Mouse (Mus musculus): ENCODE measurements at regions not wholly inside any gene's neighbourhood (a gene's known extent, or its start where the extent isn't known, plus 50 kb on each side); places are given as distances from the start of the nearest gene placed in this dataset.

DNA sequence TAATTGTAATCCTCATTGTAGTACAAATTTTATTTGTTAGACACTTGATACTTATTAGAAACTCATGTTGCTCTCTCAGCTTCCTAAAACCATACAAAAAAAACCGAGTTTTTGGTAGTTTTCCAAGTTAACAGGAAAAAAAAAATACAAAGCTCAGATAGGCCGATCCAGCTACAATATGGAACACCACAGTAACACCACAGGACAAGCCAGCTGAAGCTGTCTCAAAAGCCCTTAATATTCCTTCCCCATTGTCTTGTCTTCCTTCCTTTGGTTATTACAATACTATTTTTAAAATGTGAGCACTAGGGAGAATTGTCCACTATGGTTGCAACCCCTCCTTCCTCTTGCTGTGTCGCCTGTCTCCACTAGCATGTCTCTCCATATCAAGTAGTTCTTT, 495.7 kb upstream of the Tle4 start:
- DNase-seq (ENCODE audit: inconsistent age in 2 of 2, low spot score in 1 of 2): no peak

DNA sequence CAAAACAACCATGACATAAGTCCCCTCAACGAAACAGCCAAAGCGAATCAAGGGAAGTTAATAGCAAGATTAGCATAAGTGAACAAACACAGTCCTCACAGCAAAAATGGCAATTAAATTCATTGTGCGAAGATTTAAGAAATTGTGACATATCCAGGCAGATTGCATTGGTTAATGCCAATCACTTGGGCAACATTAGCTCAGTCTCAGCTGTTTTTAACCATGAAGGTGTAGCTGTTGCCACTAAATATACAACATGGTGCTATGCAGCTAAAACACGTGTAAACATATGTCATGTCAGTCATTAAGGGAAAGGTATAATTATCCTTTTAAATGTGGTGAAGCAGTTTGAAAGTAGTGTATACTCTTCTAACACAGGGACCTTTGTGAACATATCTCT, 482.8 kb upstream of the Tle4 start:
- DNase-seq (ENCODE audit: inconsistent age in 2 of 2, low spot score in 1 of 2): no peak

DNA sequence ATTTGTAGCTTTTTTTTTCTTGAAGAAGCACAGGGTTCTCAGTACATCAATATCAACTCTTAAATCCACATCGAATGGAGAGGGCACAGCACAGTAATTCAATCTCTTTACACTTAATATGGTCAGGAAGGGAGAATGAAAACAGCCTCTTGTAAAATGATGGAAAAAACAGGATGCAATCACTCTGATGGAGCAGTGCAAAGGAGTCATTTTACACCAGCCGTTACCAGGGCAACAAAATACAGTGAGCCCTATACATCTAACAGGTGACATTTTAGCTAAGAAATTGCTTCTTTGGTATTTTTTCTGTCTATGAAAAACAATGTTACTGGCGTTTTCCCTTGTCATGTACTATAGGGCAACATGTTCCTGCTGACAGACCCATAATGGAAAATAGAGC, 459.9 kb upstream of the Tle4 start:
- DNase-seq (ENCODE audit: inconsistent age in 2 of 2, low spot score in 1 of 2): no peak

DNA sequence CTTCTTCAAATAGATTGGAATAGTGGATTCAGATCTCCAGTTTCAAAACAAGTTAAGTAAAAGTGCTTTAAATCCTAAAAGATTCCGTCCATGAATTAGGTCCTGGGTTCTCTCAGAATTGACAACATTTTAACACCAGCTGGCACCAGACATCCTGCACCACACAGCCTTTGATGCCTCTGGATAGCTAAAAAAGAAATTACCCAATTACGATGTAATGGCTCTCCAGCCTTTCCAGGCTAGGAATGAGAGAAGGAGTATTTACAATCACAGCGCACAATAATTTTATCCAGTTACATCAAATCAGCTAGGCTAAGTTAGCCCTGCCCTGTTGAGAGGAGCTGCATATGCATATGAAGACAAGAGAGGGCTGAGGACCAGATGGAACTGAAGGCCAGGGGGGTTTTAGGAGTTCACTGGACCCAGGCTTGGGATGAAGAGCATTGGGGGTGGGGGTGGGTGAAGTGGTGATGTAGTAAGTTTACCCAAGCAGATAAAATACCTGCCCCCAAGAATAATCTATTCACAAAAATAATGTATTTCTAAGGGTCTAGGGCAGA, 455.8 kb upstream of the Tle4 start:
- DNase-seq (ENCODE audit: inconsistent age in 2 of 2, low spot score in 1 of 2): no peak

DNA sequence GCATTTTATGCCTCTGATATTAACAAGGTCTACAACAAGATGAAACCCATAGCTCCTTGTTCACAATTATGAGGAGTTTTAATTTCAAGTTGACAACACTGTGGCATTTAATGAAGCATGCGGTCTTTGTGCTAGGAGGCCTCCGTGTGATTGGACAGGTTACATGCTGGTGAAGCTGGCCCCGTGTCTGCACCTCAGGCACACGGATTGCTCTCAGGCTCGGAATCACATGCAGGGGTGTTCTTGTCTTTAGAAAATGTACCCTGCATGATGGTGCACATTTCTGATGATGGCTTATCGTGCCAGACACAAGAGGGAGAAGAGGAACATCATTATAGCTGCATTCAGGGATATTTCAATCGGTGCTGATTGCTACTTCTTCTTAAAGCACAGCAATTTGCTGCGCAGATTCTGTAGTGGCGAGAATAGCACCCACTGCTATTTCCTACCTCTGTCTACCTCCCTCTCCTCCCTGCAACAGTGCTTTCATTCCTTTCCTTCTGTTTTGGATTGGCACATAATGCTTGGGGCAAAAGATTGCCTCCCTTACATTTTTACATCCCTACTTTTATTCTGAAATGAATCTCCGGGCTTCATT, 454.9 kb upstream of the Tle4 start:
- DNase-seq (ENCODE audit: inconsistent age in 2 of 2, low spot score in 1 of 2): no peak

DNA sequence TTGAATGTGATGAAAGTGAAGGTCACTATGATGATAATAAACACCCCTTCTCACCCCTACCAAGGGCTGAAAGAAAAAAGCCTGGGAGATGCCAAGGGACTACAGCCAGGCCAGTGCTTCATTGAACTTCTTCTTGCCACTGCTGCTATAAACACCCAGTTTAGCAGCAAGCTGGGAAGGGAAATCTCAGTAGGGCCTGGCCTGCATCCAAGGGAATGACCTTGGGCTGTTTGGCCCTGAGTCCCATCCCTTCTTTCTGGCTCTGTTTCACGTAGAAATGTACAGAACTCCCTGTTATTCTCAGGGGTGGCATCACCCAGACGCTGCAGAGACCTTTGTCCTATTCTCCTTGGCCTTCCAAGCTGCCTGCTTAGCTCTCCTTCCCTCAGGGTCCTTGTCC, 450.0 kb upstream of the Tle4 start:
- peak; percentile 55 to 74 for DNase-seq (ENCODE audit: inconsistent age in 2 of 2, low spot score in 1 of 2)

DNA sequence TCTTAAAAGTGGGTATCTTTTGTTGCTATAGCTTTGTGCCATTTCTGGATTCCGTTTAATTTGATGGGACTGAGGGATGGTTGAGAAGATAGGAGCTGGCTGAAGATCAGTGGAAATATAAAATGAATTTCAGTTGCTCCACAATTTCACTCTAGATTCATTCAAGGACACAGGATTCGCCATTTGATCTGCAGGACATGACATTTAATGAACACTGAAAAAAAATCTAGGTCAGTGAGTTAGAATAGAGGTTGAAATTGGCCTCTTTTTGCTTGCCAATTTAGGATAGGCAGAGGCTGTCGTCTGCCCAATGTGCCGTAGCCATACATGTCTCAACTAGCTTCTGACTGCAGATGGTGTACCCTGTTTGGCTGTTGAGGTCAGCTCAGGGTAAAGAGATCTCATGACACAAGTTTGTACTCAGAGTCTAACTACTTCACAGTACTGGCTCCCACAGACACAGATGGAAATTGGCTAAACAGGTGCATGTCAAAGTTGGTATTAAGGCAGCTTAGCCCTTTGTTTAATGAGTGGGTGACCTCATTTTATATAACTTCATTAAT, 449.5 kb upstream of the Tle4 start:
- DNase-seq (ENCODE audit: inconsistent age in 2 of 2, low spot score in 1 of 2): peak; percentile 20 to 73

DNA sequence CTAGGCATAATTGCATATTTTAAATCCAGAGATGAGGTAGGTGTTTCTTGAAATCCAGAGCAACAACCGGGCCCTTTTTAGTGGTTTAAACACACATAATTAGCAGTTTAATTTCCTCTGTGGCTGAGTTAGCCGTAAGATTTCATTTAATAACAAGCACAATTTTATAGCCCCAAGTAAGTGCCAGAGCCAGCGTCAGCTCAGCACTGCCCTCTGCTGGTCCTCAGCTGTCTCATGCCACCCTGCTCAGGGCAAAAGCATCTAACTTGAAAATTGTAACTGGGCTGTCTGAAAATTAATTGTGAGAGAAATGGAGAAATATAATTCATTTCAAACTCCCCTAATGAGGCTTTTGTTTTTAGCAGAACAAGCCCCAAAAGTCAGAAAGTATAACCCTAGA, 437.7 kb upstream of the Tle4 start:
- peak; percentile 60 to 84 for DNase-seq (ENCODE audit: inconsistent age in 2 of 2, low spot score in 1 of 2)

DNA sequence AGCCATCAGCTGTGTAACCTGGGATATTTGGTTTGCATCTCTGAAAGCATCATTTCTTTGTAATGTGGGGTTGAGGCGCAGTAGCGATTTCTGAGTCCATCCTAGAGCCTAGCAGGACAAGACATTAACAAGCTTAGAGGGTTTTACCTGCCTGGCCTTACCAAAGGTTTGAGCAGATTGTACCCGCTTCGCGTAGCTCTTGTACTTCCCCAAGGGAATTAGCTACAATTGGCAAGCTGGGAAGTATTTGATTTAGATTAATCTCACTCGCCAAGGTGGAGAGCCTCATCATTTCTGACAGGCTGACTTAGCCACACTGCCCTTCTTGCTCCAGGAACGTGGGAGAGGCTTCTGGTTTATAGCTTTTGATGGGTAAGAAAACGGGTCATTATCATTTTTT, 436.1 kb upstream of the Tle4 start:
- DNase-seq (ENCODE audit: inconsistent age in 2 of 2, low spot score in 1 of 2): no peak

DNA sequence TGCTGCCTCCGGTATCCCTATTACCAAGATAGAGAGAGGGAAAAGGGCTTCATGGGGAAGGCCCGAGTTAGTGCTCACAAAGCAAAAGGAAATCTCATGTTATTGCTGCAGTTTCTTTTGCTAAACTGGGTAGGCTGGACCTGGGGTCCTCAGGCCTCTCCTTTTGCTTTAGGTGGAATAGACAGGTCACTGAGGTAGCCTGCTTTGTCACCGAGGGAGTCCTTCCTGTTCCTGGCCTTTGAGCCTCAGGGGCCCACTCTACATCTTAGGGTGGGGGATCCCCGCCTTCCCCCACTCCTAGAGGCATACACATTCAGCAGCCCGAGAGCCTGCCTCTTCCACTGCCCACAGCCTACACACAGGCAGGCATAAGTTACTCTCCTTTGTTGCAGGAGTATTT, 435.5 kb upstream of the Tle4 start:
- DNase-seq (ENCODE audit: inconsistent age in 2 of 2, low spot score in 1 of 2): no peak

DNA sequence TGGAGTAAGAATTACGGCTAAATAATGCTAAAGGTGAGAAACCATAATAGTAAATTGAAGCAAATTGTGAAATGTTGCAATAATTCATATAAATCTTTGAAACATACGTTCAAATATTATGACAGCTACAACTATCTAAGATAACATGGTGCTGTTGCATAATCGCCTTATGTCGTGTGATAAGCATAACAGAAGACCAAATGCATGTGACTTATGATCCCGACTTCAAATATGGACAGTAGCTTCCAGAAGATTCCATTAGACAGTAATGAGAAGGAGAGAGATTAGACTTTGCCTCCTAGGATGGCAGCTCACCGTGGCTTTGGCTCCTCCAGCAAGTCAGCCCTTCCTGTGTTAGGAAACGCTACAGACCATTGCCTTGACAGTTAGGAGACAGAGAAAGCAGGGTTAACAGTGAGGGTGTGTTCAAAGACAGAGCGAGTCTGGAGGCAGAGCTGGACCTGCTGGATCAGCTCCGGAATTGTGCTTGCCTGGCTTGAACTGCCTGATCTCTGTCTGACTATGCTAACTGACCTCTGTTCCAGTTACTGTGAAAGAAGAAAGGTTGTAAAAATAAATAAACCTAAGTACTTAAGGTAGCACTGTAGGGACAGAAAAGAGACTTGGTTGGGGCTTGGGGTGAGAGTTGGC, 434.6 kb upstream of the Tle4 start:
- no peak for DNase-seq (ENCODE audit: inconsistent age in 2 of 2, low spot score in 1 of 2)

DNA sequence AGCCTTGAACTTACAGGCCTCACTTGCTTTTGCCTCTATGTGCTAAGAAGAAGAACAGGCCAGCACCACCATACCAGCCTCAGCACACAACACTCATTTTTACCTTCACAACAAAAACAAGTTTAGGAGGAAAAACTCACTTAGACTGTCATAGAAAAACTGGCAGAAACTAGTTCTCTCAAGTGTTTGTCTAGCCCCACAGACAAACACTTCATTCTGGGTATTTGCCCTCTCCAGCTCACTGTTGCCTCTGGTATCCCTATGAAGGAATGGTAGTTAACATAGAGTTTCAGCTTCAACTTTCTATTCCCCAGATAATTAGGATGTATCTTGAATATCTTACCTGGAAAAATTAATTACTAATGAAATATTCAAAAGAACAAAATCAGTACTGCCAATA, 433.6 kb upstream of the Tle4 start:
- no peak for DNase-seq (ENCODE audit: inconsistent age in 2 of 2, low spot score in 1 of 2)

DNA sequence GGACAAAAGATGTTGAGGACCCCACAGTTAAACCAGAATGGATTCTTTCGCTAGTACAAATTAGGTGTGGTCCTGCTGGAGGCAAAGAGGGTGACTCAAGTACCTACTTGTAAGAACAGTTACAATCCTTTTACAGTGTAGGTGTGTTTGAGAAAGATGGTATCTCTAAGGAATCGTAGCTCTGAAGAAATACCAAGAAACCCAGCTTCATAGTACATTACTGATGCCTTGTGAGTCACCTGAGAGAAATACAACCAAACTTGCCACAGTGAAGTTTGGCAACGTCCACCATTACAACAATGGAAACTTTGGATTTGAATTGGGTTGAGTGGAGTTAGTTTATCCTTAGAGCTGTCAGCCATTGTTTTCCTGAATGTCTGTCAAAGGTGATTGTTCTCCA, 405.7 kb upstream of the Tle4 start:
- DNase-seq (ENCODE audit: inconsistent age in 2 of 2, low spot score in 1 of 2): no peak

DNA sequence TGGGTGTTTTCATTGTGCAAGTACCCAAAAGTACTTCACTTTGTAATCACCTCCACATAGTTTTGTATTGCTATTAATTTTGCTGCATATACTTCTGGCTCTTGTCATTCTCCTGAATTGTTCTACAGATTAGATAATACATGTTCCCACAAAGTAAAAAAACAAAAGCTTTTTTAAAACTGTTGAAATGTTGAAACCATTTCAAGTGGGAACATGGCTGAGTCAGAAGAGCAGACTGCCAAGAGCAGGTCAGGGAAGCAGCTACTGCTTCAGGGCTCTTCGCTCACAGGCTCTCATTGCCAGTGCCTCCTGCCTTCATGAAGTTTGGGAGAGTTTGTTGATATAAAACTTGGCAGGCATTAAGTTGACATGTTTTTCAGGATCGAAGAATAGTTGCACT, 395.5 kb upstream of the Tle4 start:
- DNase-seq (ENCODE audit: inconsistent age in 2 of 2, low spot score in 1 of 2): no peak

DNA sequence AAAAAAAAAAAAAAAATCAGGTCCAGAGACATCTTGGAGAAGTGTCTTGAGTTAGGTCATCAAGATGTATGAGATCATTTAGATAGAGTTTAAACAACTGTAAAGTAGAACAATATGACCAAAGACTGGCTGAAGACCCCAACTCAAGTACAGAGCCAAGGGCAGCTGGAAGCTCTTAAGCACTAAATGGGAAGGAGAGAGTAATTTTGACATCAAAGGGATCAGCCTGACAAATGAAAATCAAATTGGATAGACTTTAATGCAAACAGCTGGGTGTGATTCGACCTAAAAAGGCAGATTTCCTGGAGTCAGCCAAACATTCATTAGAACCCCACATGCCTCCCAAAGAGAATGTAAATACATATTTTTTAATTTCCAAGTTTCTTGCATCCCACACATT, 372.3 kb upstream of the Tle4 start:
- no peak for DNase-seq (ENCODE audit: inconsistent age in 2 of 2, low spot score in 1 of 2)

DNA sequence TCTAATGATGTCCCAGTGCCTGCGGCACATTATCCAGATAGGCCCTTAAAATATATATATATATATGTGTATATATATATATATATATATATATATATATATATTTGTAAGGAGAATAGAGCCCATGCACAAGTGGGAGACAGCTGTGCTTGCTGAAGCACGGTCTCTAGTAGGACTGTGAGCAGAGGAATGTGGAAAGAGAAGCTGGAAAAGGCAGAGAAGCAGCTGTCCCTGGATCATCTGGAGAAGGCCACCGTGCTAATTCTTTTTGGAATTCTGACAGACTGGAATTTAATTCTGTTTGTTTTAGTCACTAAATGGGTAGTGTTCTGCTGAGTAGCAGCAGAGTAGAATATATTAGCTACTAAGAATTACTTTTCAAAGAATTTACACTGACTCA, 370.4 kb upstream of the Tle4 start:
- no peak for DNase-seq (ENCODE audit: inconsistent age in 2 of 2, low spot score in 1 of 2)

DNA sequence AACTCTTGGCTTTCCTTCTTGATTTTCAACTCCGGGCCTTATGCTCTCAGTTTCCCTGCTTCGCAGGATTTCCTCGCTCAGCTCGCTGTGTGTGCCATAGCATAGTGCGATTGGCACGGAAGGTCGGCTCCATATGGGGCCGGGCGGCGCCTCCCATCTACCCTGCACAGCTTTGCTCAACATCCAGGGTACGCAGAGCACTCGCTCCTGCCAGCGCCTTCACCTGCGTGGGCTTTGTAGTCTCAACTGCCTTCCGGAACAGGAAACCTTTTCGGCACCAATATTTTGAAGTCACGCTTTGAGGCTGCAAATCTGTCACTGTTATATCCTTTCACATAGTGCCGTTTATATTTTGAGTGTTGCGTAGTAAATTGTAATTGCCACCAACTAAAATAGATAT, 359.9 kb upstream of the Tle4 start:
- no peak for DNase-seq (ENCODE audit: inconsistent age in 2 of 2, low spot score in 1 of 2)

DNA sequence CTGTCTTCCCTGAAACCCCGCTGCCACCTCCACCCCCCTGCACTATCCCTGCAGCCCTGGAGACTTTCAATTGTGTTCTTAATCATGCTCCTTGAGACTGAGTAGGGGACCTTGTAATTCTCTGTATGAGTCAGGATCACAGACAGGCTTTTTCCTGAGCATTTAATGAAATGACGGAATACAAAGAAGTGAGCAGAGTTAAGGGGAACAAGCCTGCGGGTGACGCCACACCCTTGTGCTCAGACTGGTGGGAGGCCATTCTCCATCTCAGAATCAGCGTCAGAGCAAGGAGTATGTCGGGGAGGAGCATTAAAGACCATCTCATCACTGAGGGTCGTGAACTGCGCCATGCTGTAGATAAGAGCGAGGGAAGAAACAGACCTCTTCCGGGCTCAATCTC, 359.3 kb upstream of the Tle4 start:
- peak in 1 of 2 experiments; percentile 31 for DNase-seq (ENCODE audit: inconsistent age in 2 of 2, low spot score in 1 of 2)

DNA sequence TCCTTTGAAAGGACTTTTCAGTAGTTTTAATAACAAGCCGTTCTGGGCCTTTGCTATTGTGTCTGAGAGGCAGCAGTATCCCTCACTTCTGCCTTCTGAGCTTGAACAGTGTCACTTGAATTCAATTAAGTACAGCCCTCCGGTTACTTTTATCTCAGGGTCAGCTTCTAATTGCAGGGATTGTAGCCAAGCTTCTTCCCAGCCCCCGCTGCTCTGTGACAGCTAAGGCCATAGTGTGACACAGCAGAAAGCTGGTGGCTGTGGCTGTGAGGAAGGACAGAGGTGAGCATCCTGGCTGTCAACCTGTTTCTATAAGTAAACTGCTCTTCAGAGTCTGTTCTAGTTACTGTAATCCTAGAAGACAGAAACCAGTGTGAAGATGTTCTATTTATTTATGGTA, 358.5 kb upstream of the Tle4 start:
- DNase-seq (ENCODE audit: inconsistent age in 2 of 2, low spot score in 1 of 2): peak in 1 of 2 experiments; percentile 37

DNA sequence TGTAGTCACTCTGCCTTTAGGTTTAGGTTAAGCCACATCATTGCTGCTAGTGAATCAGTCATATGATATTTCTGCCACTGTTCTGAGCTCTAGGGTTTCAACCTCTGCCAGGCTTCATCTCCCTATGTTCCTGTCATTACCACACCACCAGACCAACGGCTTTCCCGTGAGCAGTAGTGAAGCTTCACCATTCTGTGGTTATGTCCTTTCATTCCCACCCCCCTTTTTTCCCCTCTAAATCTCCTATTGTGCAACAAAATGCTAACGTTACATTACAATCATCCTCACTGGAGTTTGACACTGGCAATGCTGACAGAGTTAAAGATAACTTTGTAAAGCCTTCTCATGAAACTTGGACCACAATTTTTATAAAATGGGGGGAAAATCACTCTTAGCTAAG, 358.1 kb upstream of the Tle4 start:
- no peak for DNase-seq (ENCODE audit: inconsistent age in 2 of 2, low spot score in 1 of 2)

DNA sequence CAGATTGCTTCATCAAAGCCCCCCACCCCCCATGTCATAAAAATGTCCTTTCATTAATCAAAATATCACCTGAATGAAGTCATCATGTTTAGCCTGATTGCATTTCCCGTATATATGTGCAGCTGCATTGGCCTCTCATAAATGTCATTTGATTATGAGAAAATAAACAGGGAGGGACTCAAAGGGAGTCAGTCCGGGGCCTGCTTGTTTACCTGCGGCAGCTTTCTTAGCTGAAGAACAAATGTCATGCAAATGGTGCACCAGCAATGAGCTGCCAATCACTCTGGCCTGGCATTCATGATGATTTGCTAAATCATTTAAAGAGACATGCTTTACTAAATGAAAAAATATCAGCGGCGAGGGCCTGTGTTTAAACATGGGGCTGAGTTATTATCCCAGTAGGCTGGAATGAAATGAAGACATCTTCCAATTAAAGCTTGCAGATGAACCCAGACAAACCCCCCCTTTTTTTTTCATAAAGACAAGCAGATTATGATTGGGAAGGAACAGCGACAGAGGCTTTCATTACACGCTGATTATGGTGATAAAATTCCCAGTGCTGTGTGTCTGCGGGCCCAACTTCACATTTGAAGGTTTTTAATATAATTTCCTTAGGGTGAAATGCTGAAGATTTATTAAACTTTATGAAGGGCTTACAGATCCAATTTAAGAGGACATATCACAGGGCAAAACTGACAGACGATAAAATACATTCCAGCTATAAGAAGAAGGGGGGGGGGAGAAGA, 342.5 kb upstream of the Tle4 start:
- DNase-seq (ENCODE audit: inconsistent age in 2 of 2, low spot score in 1 of 2): no peak

DNA sequence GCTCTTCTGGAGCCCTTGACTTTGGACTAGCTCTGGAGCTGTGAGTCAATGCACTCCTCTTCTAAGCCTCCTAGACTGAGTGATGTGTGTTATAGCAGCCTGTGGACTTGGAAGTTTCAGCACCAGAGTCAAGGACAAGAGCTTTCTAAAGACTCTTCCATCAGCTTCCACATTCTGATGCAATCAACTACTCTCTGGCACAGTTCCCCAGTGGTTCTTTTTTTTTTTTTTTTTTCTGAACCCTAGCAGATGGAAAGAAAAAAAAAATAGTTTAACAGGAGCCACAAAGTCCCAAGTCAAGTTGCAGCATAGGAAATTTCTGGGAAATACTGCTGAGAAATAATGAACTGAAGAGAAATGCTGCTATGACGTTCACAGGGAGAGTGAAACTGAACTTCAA, 324.4 kb upstream of the Tle4 start:
- DNase-seq (ENCODE audit: inconsistent age in 2 of 2, low spot score in 1 of 2): no peak

Measured in adrenal gland, adult (tissue).